Mouse (Mus musculus): ENCODE results near the gene Lrrfip1.

- TF ChIP-seq CTCF (IDR thresholded peaks at IDR 0.05; ENCODE audit: low read depth) = no peak
- TF ChIP-seq EP300 (IDR thresholded peaks at IDR 0.05; ENCODE audit: low read depth) = no peak
Measured at GRCm38 (mm10) chr1:90997641-90998040, 896 bp upstream of the Lrrfip1 start.

Data from liver, embryonic 14.5 days (tissue).